Mouse (Mus musculus): ENCODE measurements around the gene Mettl23.

- TF ChIP-seq CTCF (IDR thresholded peaks at IDR 0.05; ENCODE audit: borderline replicate concordance, extremely low read depth, insufficient read depth, insufficient read length) (no peak), POLR2A (IDR thresholded peaks at IDR 0.05; ENCODE audit: borderline replicate concordance, extremely low read depth, insufficient read depth, insufficient read length, poor library complexity, severe bottlenecking) (no peak)
These were observed 28.8 kb upstream of the Mettl23 start for GRCm38 (mm10) chr11:116814076-116814883.
